Mouse (Mus musculus): ENCODE results near the gene Sergef.
A peak's percentile ranks its signal among the peaks of the same experiment; 100 is the strongest.
"Not testable (repeated sequence)": the region's sequence is repeated elsewhere in the genome, so short reads cannot be mapped to it uniquely, and the experiment has no call there.

Gene Sergef

GRCm38 (mm10) chr7:46639692-46640031 lies at the start of gene Sergef:
Sergef (minus strand) TSS chr7:46639807.
- peak; percentile 91 for DNase-seq

- no peak for DNase-seq
These were observed 47.2 kb upstream of the Sergef start for GRCm38 (mm10) chr7:46686827-46687226.

- DNase-seq: no peak
These were observed 41.1 kb upstream of the Sergef start for GRCm38 (mm10) chr7:46680732-46681131.

GRCm38 (mm10) chr7:46679044-46679443 lies 39.4 kb upstream of the Sergef start:
- not testable (repeated sequence) for DNase-seq

GRCm38 (mm10) chr7:46678417-46678816 lies 38.8 kb upstream of the Sergef start:
- no peak for DNase-seq

- no peak for DNase-seq
These were observed 37.3 kb upstream of the Sergef start for GRCm38 (mm10) chr7:46676808-46677360.

- DNase-seq: no peak
These were observed 36.3 kb upstream of the Sergef start for GRCm38 (mm10) chr7:46675886-46676285.

GRCm38 (mm10) chr7:46675061-46675460 lies 35.5 kb upstream of the Sergef start:
- peak; percentile 62 for DNase-seq

GRCm38 (mm10) chr7:46672160-46672672 lies 32.6 kb upstream of the Sergef start, which contains the start of gene Tph1:
Tph1 (minus strand) TSS chr7:46672537.
- DNase-seq: no peak

- DNase-seq: no peak
These were observed 27.6 kb upstream of the Sergef start for GRCm38 (mm10) chr7:46667256-46667655.

GRCm38 (mm10) chr7:46665236-46665635 lies 25.6 kb upstream of the Sergef start:
- DNase-seq: no peak

- DNase-seq: no peak
These were observed 22.0 kb upstream of the Sergef start for GRCm38 (mm10) chr7:46661591-46662090.

GRCm38 (mm10) chr7:46652279-46652678 lies 12.7 kb upstream of the Sergef start:
- no peak for DNase-seq

GRCm38 (mm10) chr7:46650231-46650630 lies 10.6 kb upstream of the Sergef start:
- not testable (repeated sequence) for DNase-seq

GRCm38 (mm10) chr7:46648431-46649140 lies 9.0 kb upstream of the Sergef start:
- DNase-seq: peak; percentile 28

GRCm38 (mm10) chr7:46643172-46643571 lies 3.6 kb upstream of the Sergef start:
- DNase-seq: no peak

- no peak for DNase-seq
These were observed 455 bp upstream of the Sergef start for GRCm38 (mm10) chr7:46640062-46640461.

GRCm38 (mm10) chr7:46638889-46639691 lies 517 bp downstream of the Sergef start:
- peak; percentile 28 for DNase-seq

GRCm38 (mm10) chr7:46628375-46628975 lies 11.1 kb downstream of the Sergef start:
- DNase-seq: no peak

- no peak for DNase-seq
These were observed 15.6 kb downstream of the Sergef start for GRCm38 (mm10) chr7:46623979-46624378.

GRCm38 (mm10) chr7:46618416-46619110 lies 21.0 kb downstream of the Sergef start:
- DNase-seq: peak; percentile 42

GRCm38 (mm10) chr7:46616429-46617005 lies 23.1 kb downstream of the Sergef start:
- DNase-seq: no peak

Data from layer of hippocampus, adult 9-11 months (tissue).